Mouse (Mus musculus): ENCODE results near the gene Mrpl4. TPM values are rescaled to one million over a fixed set of nuclear protein-coding genes. Genes with fewer than 3 reads are reported as not detected.

The Mrpl4 gene
- total and polyA plus RNA-seq, 3 experiments: 42.1 to 103 (median 94.8) TPM

- no peak overlapping the region for H3K4me2 ChIP-seq (ENCODE audit: insufficient read depth, low read depth, poor library complexity, severe bottlenecking)
- dilution Hi-C loops (cut with MboI; ENCODE audit: extremely low pct_ligation_motif_present, extremely low pct_unique_long_range_greater_than_20kb, low sequenced_read_pairs): no loop called here
- DNase-seq (ENCODE audit: extremely low read depth): no peak
- H3K79me2 ChIP-seq (replicated peaks; ENCODE audit: control insufficient read depth, extremely low read depth, insufficient read depth, poor library complexity, severe bottlenecking): no peaks in the 10 kb centered on the region
- H3K4me3 ChIP-seq (replicated peaks in 1 of 3; ENCODE audit: low read depth in 2 of 3, low read length in 2 of 3, poor library complexity in 1 of 3): no peak overlapping the region
- H3K9me3 ChIP-seq (replicated peaks; ENCODE audit: low read length): no peaks in the 10 kb centered on the region
- no peaks in the 10 kb centered on the region for H3K27me3 ChIP-seq (replicated peaks)
- H3K36me3 ChIP-seq (replicated peaks in 1 of 2; ENCODE audit: control insufficient read depth in 1 of 2, insufficient read depth in 1 of 2, low read length in 1 of 2): peaks cover 23 to 39% of the 10 kb centered on the region in 2 experiments
- peaks cover 11 to 29% of the 10 kb centered on the region in 2 experiments for H3K4me1 ChIP-seq (ENCODE audit: control insufficient read depth in 1 of 2, insufficient read depth in 2 of 2)
- H3K27ac ChIP-seq (ENCODE audit: insufficient read depth, low read depth): no peak overlapping the region
- H3K9ac ChIP-seq (ENCODE audit: insufficient read depth, low read depth): no peak overlapping the region
- TF ChIP-seq MXI1 (IDR thresholded peaks at IDR 0.05; ENCODE audit: low read depth, low read length) (no peak), TBP (conservative IDR thresholded peaks at IDR 0.05; ENCODE audit: low read depth, low read length) (no peak), ZKSCAN1 (IDR thresholded peaks at IDR 0.05; ENCODE audit: borderline replicate concordance, low read depth, low read length) (no peak), SMC3 (IDR thresholded peaks at IDR 0.05; ENCODE audit: low read depth, low read length) (no peak), MAZ (IDR thresholded peaks at IDR 0.05; ENCODE audit: low read depth, low read length) (no peak), ETS1 (conservative IDR thresholded peaks at IDR 0.05; ENCODE audit: low read depth, low read length) (no peak), USF1 (IDR thresholded peaks at IDR 0.05; ENCODE audit: low read depth, low read length) (no peak), GABPA (IDR thresholded peaks at IDR 0.05; ENCODE audit: insufficient replicate concordance, low read depth, low read length) (no peak)
- in situ Hi-C loops (cut with MboI; ENCODE audit: low pct_ligation_motif_present, low pct_unique_long_range_greater_than_20kb, low sequenced_read_pairs): loop anchor here (5.0 kb wide), 1 partner anchor 93 kb away; no protein-coding TSS in a partner anchor
Observed at GRCm38 (mm10) chr9:21034481-21035085, 32.0 kb downstream of the Mrpl4 start.

- peaks cover 23 to 39% of the 10 kb centered on the region in 2 experiments for H3K36me3 ChIP-seq (replicated peaks in 1 of 2; ENCODE audit: control insufficient read depth in 1 of 2, insufficient read depth in 1 of 2, low read length in 1 of 2)
- in situ Hi-C loops (cut with MboI; ENCODE audit: low pct_ligation_motif_present, low pct_unique_long_range_greater_than_20kb, low sequenced_read_pairs): no loop called here
- no peak for DNase-seq (ENCODE audit: extremely low read depth)
- no peak overlapping the region for H3K27ac ChIP-seq (ENCODE audit: insufficient read depth, low read depth)
- H3K4me3 ChIP-seq (replicated peaks in 1 of 3; ENCODE audit: low read depth in 2 of 3, low read length in 2 of 3, poor library complexity in 1 of 3): no peak overlapping the region
- no peak overlapping the region for H3K9ac ChIP-seq (ENCODE audit: insufficient read depth, low read depth)
- H3K27me3 ChIP-seq (replicated peaks): no peaks in the 10 kb centered on the region
- H3K9me3 ChIP-seq (replicated peaks; ENCODE audit: low read length): no peaks in the 10 kb centered on the region
- TF ChIP-seq SMC3 (IDR thresholded peaks at IDR 0.05; ENCODE audit: low read depth, low read length) (no peak), MEF2A (IDR thresholded peaks at IDR 0.05; ENCODE audit: borderline replicate concordance, low read depth, low read length) (no peak), PAX5 (IDR thresholded peaks at IDR 0.05; ENCODE audit: low read length) (no peak), MAFK (IDR thresholded peaks at IDR 0.05; ENCODE audit: insufficient replicate concordance, low read length) (no peak), MYC (IDR thresholded peaks at IDR 0.05; ENCODE audit: low read depth, low read length) (no peak), IRF4 (IDR thresholded peaks at IDR 0.05; ENCODE audit: low read depth, low read length) (no peak), MAZ (IDR thresholded peaks at IDR 0.05; ENCODE audit: low read depth, low read length) (no peak), ZC3H11A (IDR thresholded peaks at IDR 0.05; ENCODE audit: low read depth, low read length) (no peak), POLR2AphosphoS2 (IDR thresholded peaks at IDR 0.05; ENCODE audit: low read depth, low read length) (no peak), BHLHE40 (IDR thresholded peaks at IDR 0.05; ENCODE audit: low read depth, low read length) (no peak), CHD2 (IDR thresholded peaks at IDR 0.05; ENCODE audit: low read length) (no peak), CHD1 (IDR thresholded peaks at IDR 0.05; ENCODE audit: low read depth, low read length) (no peak), ELF1 (IDR thresholded peaks at IDR 0.05; ENCODE audit: low read depth, low read length) (no peak), E2F4 (IDR thresholded peaks at IDR 0.05; ENCODE audit: insufficient replicate concordance, low read depth, low read length) (no peak), RAD21 (IDR thresholded peaks at IDR 0.05; ENCODE audit: low read depth, low read length) (no peak), USF1 (IDR thresholded peaks at IDR 0.05; ENCODE audit: low read depth, low read length) (no peak), UBTF (IDR thresholded peaks at IDR 0.05; ENCODE audit: low read depth, low read length) (no peak), HCFC1 (IDR thresholded peaks at IDR 0.05; ENCODE audit: low read depth, low read length) (no peak)
- H3K4me1 ChIP-seq (ENCODE audit: control insufficient read depth in 1 of 2, insufficient read depth in 2 of 2): peaks cover 10 to 24% of the 10 kb centered on the region in 2 experiments; a peak in 3 of 4 replicates
- no peak overlapping the region for H3K4me2 ChIP-seq (ENCODE audit: insufficient read depth, low read depth, poor library complexity, severe bottlenecking)
- H3K79me2 ChIP-seq (replicated peaks; ENCODE audit: control insufficient read depth, extremely low read depth, insufficient read depth, poor library complexity, severe bottlenecking): no peaks in the 10 kb centered on the region
- dilution Hi-C loops (cut with MboI; ENCODE audit: extremely low pct_ligation_motif_present, extremely low pct_unique_long_range_greater_than_20kb, low sequenced_read_pairs): no loop called here
Observed at GRCm38 (mm10) chr9:21035586-21035985, 33.0 kb downstream of the Mrpl4 start.
